Mouse (Mus musculus): Measurements from ENCODE around the gene Irf8. TPM values are rescaled to one million over a fixed set of nuclear protein-coding genes. Genes with fewer than 3 reads are reported as not detected.

Irf8 gene
- total RNA-seq, 2 experiments from 2014 or later = 4.1 to 4.8 TPM

DNA sequence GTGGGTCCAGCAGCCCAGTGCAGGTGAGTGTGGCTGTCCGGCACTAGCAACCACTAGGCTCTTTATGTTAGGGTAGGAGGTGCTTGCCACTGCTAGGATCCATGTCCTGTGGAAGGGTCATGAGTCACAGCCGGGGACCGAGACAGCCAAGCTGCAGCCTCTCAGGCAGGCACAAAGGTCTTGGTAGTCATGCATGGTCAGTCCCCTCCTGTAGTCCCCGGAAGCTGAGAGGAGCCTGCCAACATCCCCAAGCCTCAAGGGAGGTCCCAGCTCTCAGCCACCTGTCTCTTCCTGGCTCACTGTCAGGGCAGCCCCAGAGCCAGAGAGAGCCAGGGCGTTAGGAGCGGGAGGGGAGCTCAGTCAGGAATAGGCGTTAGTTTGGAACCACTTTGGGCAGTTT lies 11.1 kb downstream of the Irf8 start:
- no peak for DNase-seq (ENCODE audit: low spot score in 2 of 2)

DNA sequence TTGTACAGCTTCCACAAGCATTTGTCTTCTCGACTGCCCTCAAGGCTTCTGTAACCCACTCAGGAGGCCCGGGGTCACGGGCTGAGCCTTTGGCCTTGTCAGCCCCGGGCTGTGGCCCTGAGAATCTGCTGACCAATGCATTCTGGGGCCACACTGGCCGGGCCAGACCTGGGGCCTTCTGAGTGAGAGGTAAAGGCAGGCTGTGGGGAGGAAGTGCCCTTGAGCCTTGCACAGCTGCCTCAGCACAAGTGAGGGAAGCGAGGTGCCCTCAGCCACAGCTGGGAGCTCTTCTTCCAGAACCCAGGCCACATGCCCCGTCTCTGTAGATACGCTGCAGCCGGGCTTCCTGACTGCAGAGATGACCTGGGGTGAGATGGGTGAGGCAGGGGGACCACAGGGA lies 14.5 kb downstream of the Irf8 start:
- no peak for DNase-seq (ENCODE audit: low spot score in 2 of 2)

DNA sequence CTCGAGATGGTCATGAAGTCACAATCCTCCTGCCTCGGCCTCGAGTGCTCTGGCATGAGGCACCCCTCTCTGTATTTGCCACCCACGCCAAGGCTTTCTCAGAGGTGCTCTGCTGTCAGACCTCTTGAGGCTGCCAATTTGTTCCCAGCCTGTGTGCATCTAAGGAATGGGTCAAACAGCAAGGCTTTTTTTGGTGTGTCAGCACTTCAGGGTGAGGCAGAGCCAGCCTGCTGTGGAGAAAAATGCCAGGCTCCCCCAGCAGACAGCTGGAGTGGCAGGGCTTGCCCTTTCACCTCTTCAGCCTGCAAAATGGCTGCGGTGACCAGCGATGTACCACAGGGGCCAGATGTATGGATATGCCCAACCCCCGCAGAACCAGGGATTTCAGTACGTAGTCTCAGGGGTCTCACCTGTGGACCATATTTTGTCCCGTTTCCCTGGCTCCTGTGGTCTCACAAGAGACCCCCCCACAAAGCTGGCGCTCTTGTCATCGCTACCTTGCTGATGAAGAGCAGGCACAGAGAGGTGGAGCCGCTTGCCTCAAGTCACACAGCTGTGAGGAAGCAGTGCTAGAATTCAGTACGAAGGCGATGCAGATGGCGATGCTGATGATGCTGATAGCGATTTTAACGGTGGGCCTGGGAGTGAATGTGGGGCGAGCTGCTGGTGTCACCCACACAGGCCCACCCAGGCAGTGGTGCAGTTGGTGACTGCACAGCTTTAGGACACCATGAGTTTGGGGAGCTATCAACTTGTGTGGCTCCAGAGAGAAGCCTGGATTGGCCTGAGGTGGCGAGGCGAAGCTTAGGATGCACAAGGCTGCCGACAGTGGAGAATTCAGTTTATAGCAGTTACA lies 15.3 kb downstream of the Irf8 start:
- DNase-seq (ENCODE audit: low spot score in 2 of 2) = no peak

DNA sequence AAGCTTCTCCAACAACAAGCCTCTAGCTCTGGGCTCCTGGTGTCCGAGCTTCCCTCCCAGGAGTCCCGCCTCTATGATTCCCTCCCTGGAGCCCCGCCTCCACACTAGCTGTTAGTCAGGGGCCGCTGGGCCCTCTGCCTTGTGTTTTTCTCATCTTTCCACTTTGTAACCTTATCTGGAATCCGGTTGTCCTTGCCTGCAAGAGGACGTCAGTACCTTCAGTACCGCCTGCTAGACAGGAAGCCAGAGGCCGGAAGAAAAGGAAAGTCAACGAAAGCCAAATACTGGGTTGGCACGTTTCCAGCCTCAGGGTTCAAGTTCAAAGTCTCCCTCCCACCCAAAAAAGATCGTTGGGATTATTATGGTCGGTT lies 15.9 kb downstream of the Irf8 start:
- DNase-seq (ENCODE audit: low spot score in 2 of 2) = no peak

DNA sequence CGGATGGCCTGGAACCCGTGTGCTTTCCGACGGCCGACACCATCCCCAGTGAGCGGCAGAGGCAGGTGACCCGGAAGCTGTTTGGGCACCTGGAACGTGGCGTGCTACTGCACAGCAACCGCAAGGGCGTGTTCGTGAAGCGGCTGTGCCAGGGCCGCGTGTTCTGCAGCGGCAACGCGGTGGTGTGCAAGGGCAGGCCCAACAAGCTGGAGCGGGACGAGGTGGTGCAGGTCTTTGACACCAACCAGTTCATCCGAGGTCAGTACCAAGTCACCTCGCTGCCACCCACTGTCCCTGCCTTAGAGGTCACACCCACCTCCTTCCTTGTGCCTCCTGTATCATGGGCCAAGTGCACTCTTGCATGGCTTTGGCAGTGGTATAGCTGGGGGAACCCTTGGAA lies 17.3 kb downstream of the Irf8 start:
- no peak for DNase-seq (ENCODE audit: low spot score in 2 of 2)

DNA sequence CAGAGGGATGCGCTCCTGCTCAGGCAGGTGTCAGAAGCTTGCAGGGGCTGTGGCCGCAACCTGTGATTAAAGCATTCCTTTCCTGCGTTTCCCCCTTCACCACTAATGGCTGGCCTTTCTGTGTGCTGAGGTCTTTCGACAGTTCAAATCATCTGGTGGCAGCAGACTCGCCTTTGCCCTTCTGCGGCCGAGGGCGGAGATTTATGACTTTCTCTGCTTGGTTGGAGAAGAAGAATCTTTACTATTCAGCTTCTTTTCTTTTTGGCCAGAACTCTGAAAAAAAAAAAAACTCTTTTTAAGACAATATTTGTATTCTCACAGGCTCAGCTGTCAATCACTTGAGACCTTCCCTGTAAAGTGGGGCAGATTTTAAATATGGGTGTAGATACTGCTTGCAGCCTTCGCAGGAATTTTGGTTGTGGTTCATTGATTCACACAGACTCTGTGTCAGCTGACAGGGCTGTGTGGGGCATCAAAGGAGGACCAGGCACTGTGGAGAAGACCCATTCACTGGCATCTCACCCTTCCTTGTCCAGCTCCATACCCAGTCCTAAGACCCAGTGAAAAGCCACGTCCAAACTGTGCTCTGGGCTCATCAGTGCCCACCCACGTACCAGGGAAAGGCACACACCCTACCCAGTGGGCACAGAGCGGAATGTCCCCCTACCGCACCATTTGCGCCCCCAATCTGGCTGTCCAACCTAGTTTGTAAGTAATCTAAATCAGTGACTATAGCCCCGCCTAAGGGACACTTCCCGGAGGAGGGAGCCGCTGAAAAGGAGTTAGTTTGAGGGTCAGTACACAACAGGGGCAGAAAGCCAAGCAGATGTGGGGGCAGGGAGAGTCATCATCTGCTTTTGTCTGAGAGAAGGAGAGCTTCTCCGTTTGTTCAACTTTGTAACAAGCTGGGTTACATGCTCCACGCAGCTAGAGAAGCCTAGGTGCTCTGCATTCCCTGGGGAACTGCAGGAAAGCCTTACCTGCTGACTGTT lies 19.4 kb downstream of the Irf8 start:
- no peak for DNase-seq (ENCODE audit: low spot score in 2 of 2)

DNA sequence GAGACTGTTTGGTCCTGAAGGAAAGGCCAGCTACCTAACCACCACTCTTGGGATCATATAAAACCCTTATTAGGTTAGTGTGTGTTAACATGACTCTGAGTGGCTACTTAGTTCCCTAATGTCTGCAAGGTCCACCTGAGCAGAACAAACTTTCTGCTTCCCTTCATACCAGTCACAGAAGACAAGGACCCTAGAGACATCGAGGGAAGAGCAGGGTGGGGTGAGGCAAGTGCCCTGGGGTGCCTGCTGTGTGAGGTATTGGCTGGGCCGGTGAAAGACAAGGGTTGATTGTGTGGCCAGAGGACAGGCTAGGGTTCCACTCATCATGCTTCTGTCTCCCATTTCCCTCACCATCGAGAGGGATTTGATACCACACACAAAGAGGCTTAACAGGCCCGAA lies 21.8 kb downstream of the Irf8 start:
- DNase-seq (ENCODE audit: low spot score in 2 of 2) = no peak

DNA sequence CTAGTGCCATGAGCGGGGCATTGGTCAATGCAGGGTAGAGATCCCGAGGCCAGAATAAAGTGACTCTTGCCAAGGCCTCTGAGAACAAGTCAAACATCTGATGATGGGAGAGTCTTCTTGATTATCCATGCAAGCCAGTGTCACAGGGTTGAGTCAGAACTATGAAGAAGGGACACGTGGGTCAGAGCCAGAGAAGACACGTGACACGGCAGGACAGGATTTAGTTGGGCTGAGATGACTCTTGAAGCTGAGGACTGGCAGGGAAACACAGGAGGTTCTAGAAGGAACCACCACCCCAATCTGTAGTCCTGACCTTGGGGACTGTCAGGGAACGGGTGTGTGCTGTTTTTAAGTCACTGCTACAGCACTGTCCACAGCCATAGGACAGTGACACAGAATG lies 23.7 kb downstream of the Irf8 start:
- no peak for DNase-seq (ENCODE audit: low spot score in 2 of 2)

DNA sequence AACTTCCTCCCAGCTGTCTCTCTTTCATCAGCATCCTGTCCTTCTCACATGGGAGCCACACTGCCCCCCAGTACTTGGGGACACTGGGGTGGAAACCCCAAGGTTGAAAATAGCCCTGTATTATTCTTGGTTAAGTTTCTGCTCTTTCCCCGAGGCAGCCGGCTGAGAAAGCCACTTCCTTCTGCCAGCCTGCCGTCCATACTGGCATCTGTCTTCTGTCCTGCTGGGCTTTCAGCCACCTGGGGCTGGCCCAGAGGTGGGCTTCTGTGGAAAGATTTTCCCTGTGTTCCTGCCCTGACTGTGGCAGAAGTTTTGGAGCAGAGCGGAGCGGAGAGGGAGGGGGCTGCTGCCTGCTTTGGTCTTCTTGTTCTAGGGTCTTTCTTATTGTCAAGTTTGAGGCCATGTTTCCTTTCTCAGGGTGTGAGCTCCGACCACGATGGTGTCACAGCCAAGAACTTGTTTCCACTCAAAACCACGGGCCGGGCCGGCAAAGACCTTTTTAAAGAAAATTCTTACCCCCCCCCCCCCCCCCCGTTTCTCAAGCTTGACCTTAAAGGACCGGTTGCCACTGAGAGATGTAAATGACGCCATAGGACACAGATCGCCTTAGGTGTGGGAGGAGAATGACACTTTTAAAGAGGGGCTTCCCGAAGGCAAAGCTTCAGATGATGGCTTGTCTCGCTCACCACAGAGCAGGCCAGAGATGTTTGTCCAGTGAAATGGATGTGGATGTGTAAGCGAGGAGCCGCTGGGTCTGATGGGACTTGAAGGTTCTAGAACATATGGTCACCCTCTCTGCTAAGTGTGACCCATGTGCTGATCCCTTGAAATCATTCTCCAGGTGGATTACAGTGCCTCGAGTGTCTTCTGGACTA lies 24.4 kb downstream of the Irf8 start:
- DNase-seq (ENCODE audit: low spot score in 2 of 2) = no peak

DNA sequence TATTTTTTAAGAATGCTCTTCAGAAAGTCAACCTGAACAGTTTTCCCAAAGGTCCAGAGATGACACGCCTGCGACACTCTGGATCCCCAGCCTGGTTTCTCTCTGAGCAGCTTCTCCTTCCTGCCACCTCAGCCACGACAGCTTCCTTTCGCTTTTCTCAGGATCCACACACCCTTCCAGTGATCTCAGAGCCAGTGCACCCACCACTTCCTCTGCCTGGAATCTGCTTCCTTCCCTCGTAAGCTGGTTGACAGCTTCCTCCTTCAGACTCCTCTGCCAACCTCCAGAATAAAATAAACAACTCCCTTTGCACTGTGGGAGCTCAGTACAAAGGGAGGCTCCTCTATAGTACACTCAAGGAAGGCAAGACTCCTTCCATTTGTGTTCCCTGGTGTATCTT lies 27.1 kb downstream of the Irf8 start:
- DNase-seq (ENCODE audit: low spot score in 2 of 2) = peak in 1 of 2 experiments; percentile 12

DNA sequence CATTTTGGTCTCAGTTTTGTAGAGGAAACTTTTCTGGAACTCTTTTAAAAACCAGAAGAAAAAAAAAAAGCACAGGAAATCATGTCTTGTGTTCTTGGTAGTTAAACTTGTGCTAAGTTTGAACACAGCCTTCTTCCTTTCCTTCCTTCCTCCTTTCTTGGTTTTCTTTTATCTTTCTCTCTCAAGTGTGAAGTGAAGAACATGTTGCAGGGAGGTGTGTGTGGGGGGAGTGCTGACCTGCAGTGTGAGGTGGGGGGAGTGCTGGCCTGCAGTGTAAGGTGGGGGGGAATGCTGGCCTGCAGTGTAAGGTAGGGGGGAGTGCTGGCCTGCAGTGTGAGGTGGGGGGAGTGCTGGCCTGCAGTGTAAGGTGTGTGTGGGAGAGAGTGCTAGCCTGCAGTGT lies 28.5 kb downstream of the Irf8 start:
- DNase-seq (ENCODE audit: low spot score in 2 of 2) = no peak

DNA sequence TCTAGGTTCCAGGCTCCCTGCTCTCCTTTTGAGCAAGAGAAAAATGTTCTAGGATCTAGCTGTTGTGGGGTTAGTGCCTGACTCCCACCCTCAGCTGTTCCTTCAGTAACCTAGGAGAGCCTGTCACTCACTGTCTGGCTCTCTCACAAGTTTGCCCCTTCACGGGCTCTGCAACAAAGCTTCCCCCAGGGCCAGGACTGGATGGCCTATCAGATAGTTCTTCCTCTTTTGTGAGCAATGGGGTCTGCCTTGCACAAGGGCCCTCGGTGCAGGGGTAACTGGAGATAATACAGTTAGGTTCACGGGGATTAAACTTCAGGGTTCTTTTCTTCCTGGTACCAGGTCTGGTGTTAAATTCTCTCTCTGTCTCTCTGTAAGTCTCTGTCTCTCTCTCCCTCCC lies 30.5 kb downstream of the Irf8 start:
- no peak for DNase-seq (ENCODE audit: low spot score in 2 of 2)

DNA sequence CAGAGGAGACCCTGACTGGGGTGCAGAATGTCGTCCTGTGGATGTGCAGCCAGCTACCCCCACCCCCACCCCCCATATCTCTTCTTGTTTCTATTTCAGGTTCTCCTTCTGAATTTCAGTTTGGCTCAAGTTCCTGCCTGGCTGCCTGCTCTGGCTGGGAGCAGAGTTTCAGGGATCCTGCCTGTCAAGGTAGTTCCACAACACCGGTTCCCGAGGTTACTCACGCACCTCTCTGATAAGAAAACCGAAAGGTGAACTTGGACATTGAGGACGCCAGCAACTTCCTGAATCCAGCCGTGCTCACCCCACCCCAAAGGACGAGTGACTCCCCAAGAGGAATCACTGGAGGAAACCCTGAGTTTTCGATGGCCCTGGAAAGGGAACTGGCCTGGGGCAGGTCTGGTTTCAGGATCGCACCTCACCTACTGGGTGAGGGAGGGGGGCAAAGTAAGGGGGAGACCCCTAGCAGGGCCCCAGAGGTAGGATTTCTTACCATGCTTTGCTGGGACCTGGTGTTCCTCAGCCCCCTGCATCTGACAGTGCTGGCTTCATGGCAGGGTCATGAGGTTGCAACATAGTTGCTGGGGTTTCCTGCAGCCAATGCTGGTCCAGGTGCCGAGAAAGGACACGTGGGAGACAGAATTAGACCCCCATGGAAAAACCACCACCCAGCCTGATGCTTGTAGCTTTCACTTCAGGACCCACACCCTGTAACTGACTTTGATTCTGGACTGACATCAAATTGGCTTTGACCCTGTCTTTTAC lies 32.5 kb downstream of the Irf8 start:
- no peak for DNase-seq (ENCODE audit: low spot score in 2 of 2)

DNA sequence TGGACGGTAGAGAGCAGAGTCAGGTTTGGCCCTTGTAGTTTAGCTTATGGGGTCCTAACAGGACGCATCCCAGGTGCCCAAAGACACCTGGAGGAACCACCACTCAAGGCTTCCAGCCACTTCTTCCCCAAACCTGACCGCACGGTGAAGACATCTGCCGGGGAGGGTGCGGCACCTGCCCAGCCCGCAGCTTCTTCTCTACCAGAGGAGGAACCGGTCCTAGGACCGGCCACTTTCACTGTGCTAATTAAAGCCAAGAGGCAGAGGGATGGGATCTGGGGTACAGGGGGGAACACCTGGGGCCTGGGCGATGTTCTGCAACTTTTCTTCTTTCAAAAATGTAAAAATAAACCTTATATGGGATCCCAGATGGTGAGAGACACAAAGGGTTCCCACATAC lies 41.0 kb downstream of the Irf8 start:
- DNase-seq (ENCODE audit: low spot score in 2 of 2) = no peak

DNA sequence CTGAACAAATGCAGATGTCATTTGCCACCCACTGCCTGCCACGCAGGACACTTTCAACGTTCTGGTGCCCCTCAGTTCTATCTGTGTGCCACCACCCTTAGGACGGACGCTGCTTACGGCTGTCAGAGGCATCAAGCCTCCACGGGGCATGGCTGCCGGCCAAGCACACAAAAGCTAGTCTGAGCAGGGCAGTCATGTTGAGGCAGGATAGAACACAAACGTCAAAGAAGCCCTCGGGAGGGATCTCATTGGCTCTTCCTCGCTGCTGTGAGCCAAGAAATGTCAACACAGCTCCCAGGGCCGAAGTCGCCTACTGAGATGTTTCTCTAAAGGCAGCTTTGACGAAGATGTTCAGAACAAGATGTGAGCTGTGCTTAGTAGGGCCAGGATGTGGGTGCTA lies 41.6 kb downstream of the Irf8 start:
- no peak for DNase-seq (ENCODE audit: low spot score in 2 of 2)

DNA sequence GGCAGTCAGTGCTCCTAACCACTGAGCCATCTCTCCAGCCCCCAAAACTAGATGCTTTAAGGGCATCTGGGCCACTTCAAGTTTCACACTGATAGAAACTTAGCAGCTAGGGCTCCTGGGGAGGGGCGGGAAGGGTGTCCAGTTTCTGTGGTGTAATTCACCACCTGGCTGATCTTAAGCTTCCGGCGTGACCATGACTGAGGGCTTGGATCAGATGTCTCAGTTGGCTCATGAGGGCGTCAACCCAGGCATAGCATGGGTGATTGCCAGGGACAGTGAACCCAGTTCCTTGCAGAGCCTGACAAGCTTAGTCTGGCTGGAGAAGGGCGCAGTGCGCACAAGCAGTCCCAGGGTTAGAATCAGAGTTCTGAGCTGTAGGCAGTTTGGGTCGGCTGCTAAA lies 42.9 kb downstream of the Irf8 start:
- DNase-seq (ENCODE audit: low spot score in 2 of 2) = no peak

DNA sequence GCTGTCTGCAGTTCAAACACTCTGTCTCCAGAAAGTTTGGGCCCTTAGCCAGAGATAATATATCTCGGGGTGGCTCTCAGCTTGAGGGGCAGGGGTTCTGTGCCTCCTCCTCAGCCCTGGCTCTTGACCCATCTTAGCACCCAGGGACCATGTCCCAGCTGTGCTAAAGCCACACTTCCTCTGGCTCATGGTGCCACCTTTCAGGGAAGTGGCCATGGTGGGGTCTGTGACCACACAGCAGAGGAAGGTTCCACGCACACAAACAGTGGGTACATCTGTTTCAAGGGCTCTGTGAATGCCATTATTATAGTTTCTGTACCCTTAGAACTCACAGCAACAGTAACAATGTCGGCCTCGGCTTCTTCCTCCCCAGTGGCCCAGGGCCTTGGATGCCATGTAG lies 47.6 kb downstream of the Irf8 start:
- no peak for DNase-seq (ENCODE audit: low spot score in 2 of 2)

DNA sequence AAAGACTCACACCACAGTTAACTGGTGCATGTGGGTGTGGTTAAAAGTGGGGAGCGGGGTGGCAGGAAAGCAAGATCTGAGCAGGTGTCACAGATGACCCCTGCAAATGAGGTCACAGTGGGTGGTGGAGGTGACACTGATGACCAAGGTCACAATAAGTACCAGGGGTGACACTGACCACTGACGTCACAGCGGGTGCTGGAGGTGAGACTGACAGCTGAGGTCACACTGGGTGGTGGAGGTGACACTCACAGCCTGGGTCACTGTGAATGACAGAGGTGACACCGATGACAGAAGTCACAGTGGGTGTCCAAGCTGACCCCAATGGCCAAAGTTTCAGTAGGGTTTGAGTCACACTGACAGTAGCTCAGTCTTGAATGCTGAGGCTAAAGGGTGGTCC lies 50.6 kb downstream of the Irf8 start:
- no peak for DNase-seq (ENCODE audit: low spot score in 2 of 2)

DNA sequence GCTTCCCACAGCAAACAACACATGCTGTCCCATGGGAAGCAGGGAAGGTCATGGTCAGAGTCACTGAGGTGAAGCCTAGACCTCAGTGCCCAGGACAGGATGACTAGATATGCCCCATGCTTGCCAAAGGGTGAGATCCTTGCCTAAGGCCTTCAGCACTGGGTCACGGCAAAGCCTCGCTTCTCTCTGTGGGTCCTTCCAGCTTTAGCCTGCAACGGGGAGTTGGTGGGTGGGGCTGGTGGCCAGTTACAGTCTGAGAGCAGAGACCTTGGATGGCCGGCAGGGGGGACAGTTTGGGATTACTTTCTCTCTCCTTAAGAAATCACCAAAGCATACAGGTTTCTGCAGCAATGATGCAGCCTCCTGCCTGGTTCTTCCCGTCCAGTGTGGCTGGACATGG lies 51.5 kb downstream of the Irf8 start:
- DNase-seq (ENCODE audit: low spot score in 2 of 2) = no peak

DNA sequence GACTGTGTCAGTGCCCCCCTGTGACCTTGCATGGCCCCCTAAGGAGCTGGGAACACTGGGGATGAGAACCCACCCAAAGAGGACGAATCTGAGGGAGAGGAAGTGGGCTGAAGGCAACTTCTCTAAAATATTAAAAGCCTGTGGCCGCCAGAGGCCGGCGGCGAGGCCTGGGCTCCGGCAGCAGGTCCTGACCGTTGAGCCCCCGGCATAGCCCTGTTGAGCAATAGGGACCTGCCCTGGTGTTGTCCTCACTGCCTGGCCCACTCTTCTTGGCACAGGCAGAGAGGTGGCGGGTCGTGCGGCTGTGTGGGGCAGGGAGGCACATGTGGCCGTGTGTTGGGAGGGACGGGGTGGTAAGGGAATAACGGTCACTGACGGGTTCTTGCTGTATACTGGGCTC lies 56.6 kb downstream of the Irf8 start:
- no peak for DNase-seq (ENCODE audit: low spot score in 2 of 2)
